Mouse (Mus musculus) megakaryocyte, embryonic 14.5 days (primary cell): ENCODE data around the gene Slc22a19.

Experiments
- FLI1 ChIP-seq: IDR thresholded peaks from 2 replicates; pipeline ENCODE4 v1.6.1; 2012; ENCODE audit warnings: low read length, inconsistent platforms, mixed read lengths
- GATA1 ChIP-seq: IDR thresholded peaks from 3 replicates; pipeline ENCODE4 v1.6.1; 2012; ENCODE audit warnings: mixed read lengths, low read length, inconsistent platforms, borderline replicate concordance

- TF ChIP-seq GATA1 (no peak), FLI1 (no peak)
Measured at GRCm38 (mm10) chr19:7633786-7634185, 77.3 kb downstream of the Slc22a19 start.
